Mouse (Mus musculus) heart, embryonic 12.5 days (tissue): ENCODE data around the gene Relb. TPM values are rescaled to one million over a fixed set of nuclear protein-coding genes. Genes with fewer than 3 reads are reported as not detected.
A peak's percentile ranks its signal among the peaks of the same experiment; 100 is the strongest.

Source experiments
- ATAC-seq: fragments of 200-750 bp; cut with Nextera tagmentation; 2 replicates; pipeline ENCODE4 v1.8.0; 2017; ENCODE audit warnings: moderate TSS enrichment, moderate library complexity; ENCODE audit not compliant: insufficient number of reproducible peaks, low FRiP score
- H3K27ac ChIP-seq: fragments of 300-500 bp; sonication (generic); 2 replicates; pipeline ENCODE4 v1.5.1; 2016; ENCODE audit warnings: mild to moderate bottlenecking, moderate library complexity; ENCODE audit not compliant: poor library complexity, severe bottlenecking
- H3K27me3 ChIP-seq: fragments of 300-500 bp; sonication (generic); replicated peaks from 2 replicates; pipeline ENCODE4 v1.6.1; 2016; ENCODE audit warnings: mild to moderate bottlenecking, moderate library complexity
- H3K36me3 ChIP-seq: fragments of 300-500 bp; sonication (generic); 2 replicates; pipeline ENCODE4 v1.6.1; 2016; ENCODE audit warnings: mild to moderate bottlenecking, moderate library complexity
- H3K4me1 ChIP-seq: fragments of 300-500 bp; sonication (generic); replicated peaks from 2 replicates; pipeline ENCODE4 v1.6.1; 2016; ENCODE audit warnings: mild to moderate bottlenecking
- H3K4me2 ChIP-seq: fragments of 300-500 bp; sonication (generic); 2 replicates; pipeline ENCODE4 v1.6.1; 2016; ENCODE audit warnings: mild to moderate bottlenecking, moderate library complexity
- H3K4me3 ChIP-seq: fragments of 300-500 bp; sonication (generic); 2 replicates; pipeline ENCODE4 v1.5.1; 2016; ENCODE audit warnings: mild to moderate bottlenecking
- H3K9ac ChIP-seq: fragments of 300-500 bp; sonication (generic); 2 replicates; pipeline ENCODE4 v1.6.1; 2016; ENCODE audit warnings: mild to moderate bottlenecking, moderate library complexity
- H3K9me3 ChIP-seq: fragments of 300-500 bp; sonication (generic); replicated peaks from 2 replicates; pipeline ENCODE4 v1.6.1; 2016; ENCODE audit warnings: mild to moderate bottlenecking, moderate library complexity
- WGBS: fragments of 180-500 bp; shearing (Covaris S2); methylation state at CpG from one replicate; pipeline ENCODE4 v1.1.7; 2016; 5-methylcytosine and 5-hydroxymethylcytosine counted together
- polyA plus RNA-seq: library from polyadenylated mRNA; unstranded; fragments of >200 nt; fragmentation: Nextera tagmentation; extraction: Ambion mirVana; gene quantifications from 2 replicates; pipeline ENCODE4 v1.2.1, GENCODE M21; 2016

Gene Relb
- polyA plus RNA-seq, result 4.6 and 4.7 TPM in 2 replicates

DNA sequence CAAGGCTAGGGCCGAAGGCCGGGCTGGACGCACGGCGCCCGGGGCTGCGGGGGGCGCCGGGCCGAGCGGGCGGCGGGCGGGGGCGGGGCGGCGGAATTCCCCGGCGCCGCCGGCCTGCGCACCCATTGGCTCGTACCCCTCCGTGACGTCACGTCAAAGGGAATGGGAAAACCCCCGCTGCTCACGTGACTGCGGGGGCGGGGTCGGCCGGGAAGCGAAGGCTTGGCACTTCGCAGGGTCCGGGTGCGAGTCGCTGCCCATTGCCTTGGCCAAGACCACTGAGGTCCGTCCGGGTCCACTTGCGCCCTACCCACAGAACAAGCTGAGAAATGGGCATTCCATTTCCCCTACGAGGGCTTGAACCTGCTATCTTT is at the start of gene Relb:
TSS of gene Relb (minus strand) at position 78 of the 374 bp plus-strand sequence.
- H3K4me2 ChIP-seq, result peak within 1 kb of the TSS; percentile 85
- WGBS, result under 1% methylated on average over 41 of the region's 41 CpGs
- ATAC-seq, result peak; percentile 83

DNA sequence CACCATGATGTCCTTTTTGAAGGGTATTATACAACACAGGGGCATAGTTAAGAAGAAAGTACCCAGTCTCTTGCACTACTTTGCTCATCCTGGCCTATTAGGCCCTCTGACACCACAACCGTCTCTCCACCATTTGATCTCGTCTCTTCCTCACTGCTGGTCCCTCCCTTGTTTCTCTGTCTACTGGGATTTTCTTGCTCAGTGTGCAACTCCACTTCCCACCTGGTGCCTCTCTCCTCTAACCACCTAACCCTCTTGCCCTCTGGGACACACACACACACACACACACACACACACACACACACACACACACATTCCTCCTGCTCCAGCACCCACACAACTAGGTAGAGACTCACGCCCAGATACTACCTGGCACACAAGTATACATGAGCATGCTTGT is 49.7 kb upstream of the Relb start:
- H3K4me1 ChIP-seq, result peaks cover 12% of the 10 kb centered on the region
- no peak overlapping the region for H3K4me3 ChIP-seq
- H3K4me2 ChIP-seq, result no peak overlapping the region
- no peak overlapping the region for H3K27ac ChIP-seq
- no peaks in the 10 kb centered on the region for H3K36me3 ChIP-seq
- H3K9me3 ChIP-seq, result no peaks in the 10 kb centered on the region
- no peaks in the 10 kb centered on the region for H3K27me3 ChIP-seq
- no peak overlapping the region for H3K9ac ChIP-seq
- no peak for ATAC-seq
- 85% methylated on average over 3 of the region's 3 CpGs for WGBS

More for the DNA sequence above, at the start of gene Relb:
- H3K36me3 ChIP-seq, result peaks cover 27% of the 10 kb centered on the region
- no peaks in the 10 kb centered on the region for H3K27me3 ChIP-seq
- no peaks in the 10 kb centered on the region for H3K4me1 ChIP-seq
- peak within 1 kb of the TSS; percentile 58 for H3K4me3 ChIP-seq
- peak within 1 kb of the TSS; percentile 52 for H3K9ac ChIP-seq
- peak within 1 kb of the TSS; percentile 69 for H3K27ac ChIP-seq
- no peaks in the 10 kb centered on the region for H3K9me3 ChIP-seq

DNA sequence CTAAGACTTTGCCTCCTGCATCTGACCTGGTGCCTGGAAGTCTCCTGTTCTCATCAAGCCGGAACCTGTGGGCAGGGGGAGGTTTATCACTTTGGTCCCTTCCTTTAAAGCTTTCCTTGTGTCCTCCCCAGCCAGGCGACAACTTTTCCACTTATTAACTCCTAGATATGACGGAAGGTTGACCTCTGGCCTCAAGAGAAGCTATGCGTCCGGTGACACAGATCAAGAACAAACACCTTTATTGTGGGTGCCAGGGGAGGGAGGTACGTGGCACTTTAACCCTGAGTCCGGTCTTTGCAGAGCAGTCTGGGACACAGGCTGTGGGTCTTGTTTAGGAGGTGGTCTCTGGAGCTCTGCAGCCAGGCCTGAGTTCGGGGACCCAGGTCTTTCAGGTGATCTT is 48.6 kb upstream of the Relb start, which contains the start of gene Apoc2:
TSS of gene Apoc2 (minus strand) at position 70 of the 400 bp plus-strand sequence.
- H3K27ac ChIP-seq, result no peak within 1 kb of the TSS
- no peaks in the 10 kb centered on the region for H3K27me3 ChIP-seq
- H3K4me3 ChIP-seq, result no peak within 1 kb of the TSS
- no peaks in the 10 kb centered on the region for H3K36me3 ChIP-seq
- H3K4me1 ChIP-seq, result peaks cover 7% of the 10 kb centered on the region
- H3K4me2 ChIP-seq, result no peak within 1 kb of the TSS
- no peak within 1 kb of the TSS; the same call in 1 of the 2 replicates for H3K9ac ChIP-seq
- whole genome bisulfite sequencing, result 50% methylated on average over 8 of the region's 8 CpGs
- no peak for ATAC-seq
- H3K9me3 ChIP-seq, result no peaks in the 10 kb centered on the region

DNA sequence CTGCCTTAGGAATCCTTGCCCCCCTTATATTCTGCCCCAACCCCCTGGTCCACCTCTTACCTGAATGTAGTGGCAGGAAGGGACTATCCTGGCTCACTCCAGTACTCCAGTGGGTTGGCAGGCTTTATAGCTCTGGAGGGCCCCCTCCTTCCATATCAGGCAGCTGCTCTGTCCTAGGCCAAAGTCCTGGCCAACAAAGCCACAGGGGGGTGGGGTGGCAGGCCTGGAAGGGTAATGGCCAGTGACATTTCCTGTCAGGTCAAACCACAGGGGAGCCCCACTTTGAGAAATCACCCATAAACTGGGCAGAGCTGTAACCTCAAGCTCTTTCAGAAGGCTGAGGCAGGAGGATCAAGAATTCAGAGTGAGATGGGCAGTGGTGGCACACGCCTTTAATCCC is 47.4 kb upstream of the Relb start:
- WGBS, result 59% methylated on average over 1 of the region's 1 CpGs
- Histone ChIP-seq H3K36me3 (no peaks in the 10 kb centered on the region), H3K4me2 (no peak overlapping the region), H3K27me3 (no peaks in the 10 kb centered on the region), H3K4me3 (no peak overlapping the region), H3K27ac (no peak overlapping the region), H3K9ac (no peak overlapping the region), H3K4me1 (peaks cover 6% of the 10 kb centered on the region), H3K9me3 (no peaks in the 10 kb centered on the region)
- no peak for ATAC-seq

DNA sequence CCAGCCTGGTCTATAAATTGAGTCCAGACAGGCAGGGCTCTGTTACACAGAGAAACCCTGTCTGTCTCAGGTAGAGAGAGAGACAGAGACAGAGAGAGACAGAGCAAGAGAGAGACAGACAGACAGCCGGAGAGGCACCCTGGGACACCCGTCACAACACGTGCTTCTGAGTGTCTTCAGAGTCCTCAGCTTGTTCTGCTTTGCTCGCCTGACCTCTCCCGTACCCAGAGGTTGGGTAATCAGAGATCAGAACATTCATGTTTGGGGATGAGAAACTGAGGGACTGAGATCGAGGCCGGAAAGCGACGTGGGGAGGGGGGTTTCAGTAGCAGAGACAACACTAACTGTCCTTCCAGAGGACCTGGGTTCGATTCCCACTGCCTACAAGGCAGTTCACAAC is 46.6 kb upstream of the Relb start:
- H3K9ac ChIP-seq, result no peak overlapping the region
- no peak overlapping the region for H3K27ac ChIP-seq
- ATAC-seq, result no peak
- H3K9me3 ChIP-seq, result no peaks in the 10 kb centered on the region
- no peak overlapping the region for H3K4me3 ChIP-seq
- H3K36me3 ChIP-seq, result no peaks in the 10 kb centered on the region
- 81% methylated on average over 10 of the region's 10 CpGs for WGBS
- H3K27me3 ChIP-seq, result no peaks in the 10 kb centered on the region
- H3K4me1 ChIP-seq, result no peaks in the 10 kb centered on the region; the same call in 1 of the 2 replicates
- H3K4me2 ChIP-seq, result no peak overlapping the region

DNA sequence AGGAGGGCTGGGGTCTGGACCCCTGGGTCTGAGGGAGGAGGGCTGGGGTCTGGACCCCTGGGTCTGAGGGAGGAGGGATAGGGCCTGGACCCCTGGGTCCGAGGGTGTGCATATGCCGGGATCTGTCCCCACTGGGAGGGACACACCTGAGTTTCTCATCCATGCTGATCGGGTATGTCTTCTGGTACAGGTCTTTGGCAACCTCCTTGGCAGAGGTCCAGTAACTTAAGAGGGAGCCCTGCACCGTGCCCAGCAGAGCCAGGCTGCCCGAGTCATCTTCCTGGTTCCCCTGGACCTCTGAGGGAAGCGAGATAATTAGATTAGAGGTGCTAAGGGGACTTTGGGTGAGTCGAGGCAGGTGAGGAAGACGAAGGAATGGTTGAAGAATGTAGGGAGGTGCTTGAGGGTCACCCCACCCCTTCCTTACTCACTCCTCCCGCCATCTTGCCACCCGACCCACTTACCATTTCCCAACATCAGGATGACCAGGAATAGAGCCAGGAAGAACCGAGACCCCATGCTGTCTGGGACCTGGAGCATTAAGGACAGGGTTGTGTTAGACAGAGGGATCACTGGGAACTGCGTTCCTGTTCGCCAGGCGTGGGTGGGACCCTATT is 44.0 kb upstream of the Relb start:
- WGBS, result 57% methylated on average over 14 of the region's 14 CpGs
- no peak overlapping the region for H3K9ac ChIP-seq
- no peaks in the 10 kb centered on the region for H3K27me3 ChIP-seq

DNA sequence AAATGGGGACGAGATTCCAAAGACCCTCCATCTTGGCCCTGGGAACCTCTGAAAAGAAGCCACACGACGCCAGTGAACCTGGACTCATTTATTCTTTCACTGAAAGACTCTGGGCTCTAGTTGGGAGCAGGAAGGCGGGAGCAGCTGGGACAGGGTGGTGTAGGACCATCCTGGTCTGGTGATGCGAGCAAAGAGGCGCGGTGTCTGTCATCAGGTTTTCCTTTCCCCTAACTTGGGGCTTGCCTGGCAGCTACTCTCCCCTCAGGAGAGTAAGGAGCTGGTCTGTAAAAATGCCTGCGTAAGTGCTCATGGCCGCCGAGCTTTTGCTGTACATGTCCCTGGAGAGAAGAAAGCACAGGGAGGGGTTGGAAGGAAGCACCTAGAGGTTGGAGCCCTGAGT is 42.3 kb upstream of the Relb start:
- H3K9me3 ChIP-seq, result no peaks in the 10 kb centered on the region
- H3K36me3 ChIP-seq, result no peaks in the 10 kb centered on the region
- H3K9ac ChIP-seq, result no peak overlapping the region
- no peaks in the 10 kb centered on the region for H3K27me3 ChIP-seq
- no peak overlapping the region for H3K4me3 ChIP-seq
- no peak overlapping the region for H3K27ac ChIP-seq
- 64% methylated on average over 10 of the region's 10 CpGs for WGBS
- H3K4me1 ChIP-seq, result peaks cover 5% of the 10 kb centered on the region
- ATAC-seq, result no peak
- H3K4me2 ChIP-seq, result no peak overlapping the region

More for the DNA sequence above, 44.0 kb upstream of the Relb start:
- no peaks in the 10 kb centered on the region for H3K9me3 ChIP-seq
- H3K27ac ChIP-seq, result no peak overlapping the region
- peaks cover 5% of the 10 kb centered on the region for H3K4me1 ChIP-seq
- H3K4me3 ChIP-seq, result no peak overlapping the region
- no peaks in the 10 kb centered on the region for H3K36me3 ChIP-seq
- no peak overlapping the region for H3K4me2 ChIP-seq
- no peak for ATAC-seq

DNA sequence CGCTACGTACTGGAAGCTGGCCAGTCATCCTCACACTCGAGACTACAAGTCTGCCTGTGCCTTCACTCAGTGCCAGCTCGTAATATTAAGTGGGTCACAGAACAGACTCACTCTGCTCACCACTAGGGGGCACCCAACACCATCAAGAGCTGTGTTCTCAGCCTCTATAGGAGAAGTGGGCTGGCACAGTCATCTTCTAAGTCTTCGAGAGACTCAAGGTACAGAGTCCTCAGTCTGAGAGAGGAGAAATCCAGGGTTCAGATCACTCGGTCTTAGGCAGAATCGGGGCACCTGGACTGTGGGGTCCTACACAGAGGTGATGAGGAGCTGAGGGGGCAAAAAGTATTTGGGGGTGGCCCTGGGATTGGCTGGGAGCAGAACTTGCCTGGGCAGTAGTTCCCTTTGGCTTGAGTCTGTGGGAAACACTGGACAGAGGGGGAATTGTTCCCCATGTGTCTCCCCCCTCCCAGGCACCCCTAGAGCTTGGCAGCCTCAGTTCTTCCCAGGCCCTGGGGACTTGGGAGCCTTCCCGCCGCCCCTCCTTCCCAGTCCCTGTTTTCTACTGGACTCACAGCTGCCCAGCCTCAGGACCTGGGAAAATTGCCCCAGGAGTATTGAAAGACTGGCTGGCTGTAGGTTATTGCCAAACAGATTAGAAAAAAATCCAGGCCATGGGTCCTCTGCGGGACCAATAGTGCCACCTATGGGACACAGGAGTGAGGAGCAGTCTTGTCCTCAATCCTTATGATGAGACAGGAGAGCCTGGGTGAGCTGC is 39.9 kb upstream of the Relb start:
- Histone ChIP-seq H3K4me3 (0 out of 2 replicates have a peak overlapping the region, but pooled peaks have one; percentile 1), H3K4me1 (peaks cover 11% of the 10 kb centered on the region), H3K9ac (no peak overlapping the region; the same call in 1 of the 2 replicates), H3K4me2 (peak overlapping the region; percentile 51), H3K9me3 (no peaks in the 10 kb centered on the region), H3K27me3 (no peaks in the 10 kb centered on the region), H3K36me3 (no peaks in the 10 kb centered on the region), H3K27ac (peak overlapping the region; percentile 59; the same call in 1 of the 2 replicates)
- ATAC-seq, result peak; percentile 60
- 7% methylated on average over 10 of the region's 10 CpGs for WGBS

DNA sequence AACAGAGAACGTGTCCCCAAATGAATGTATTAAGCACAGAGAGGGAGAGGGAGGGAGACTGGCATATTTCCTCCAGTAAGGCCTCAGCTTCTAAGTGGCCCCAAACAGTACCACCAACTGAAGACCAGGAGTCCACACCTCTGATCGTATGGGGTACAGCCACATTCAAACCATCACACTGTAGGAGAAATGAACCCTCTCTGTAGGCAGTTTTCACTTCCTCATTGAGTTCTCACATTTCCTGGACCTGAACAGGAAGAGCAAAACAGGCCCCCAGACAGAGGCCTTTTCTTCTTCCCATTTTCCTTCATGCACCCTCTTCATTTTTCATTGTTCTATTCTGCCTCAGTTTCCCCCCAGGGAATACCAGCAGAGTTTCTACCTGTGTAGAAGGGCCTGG is 38.2 kb upstream of the Relb start:
- WGBS, result 64% methylated on average over 2 of the region's 2 CpGs
- ATAC-seq, result no peak

DNA sequence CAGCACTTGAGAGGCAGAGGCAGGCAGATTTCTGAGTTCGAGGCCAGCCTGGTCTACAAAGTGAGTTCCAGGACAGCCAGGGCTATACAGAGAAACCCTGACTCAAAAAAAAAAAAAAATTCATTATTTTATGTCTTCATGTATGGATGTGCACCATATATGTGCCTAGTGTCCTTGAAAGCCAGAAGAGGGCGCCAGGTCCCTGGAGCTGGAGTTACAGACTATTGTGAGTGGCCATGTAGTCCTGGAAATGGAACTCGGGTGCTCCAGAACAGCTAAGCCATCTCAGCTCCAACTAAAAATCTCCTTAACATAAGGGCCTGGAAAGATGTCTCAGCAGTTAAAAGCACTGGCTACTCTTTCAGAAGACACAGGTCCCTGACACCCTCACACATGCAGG is 37.5 kb upstream of the Relb start:
- Histone ChIP-seq H3K4me2 (no peak overlapping the region), H3K9ac (no peak overlapping the region), H3K36me3 (peaks cover 7% of the 10 kb centered on the region; the same call in 1 of the 2 replicates), H3K27me3 (no peaks in the 10 kb centered on the region), H3K4me3 (no peak overlapping the region), H3K4me1 (peaks cover 34% of the 10 kb centered on the region), H3K27ac (no peak overlapping the region), H3K9me3 (no peaks in the 10 kb centered on the region)
- no peak for ATAC-seq
- 61% methylated on average over 3 of the region's 3 CpGs for WGBS

More for the DNA sequence above, 38.2 kb upstream of the Relb start:
- H3K4me1 ChIP-seq, result peaks cover 27% of the 10 kb centered on the region
- H3K36me3 ChIP-seq, result peaks cover under 1% of the 10 kb centered on the region; the same call in 1 of the 2 replicates
- no peaks in the 10 kb centered on the region for H3K9me3 ChIP-seq
- no peak overlapping the region for H3K4me2 ChIP-seq
- H3K27ac ChIP-seq, result no peak overlapping the region
- no peaks in the 10 kb centered on the region for H3K27me3 ChIP-seq
- H3K9ac ChIP-seq, result no peak overlapping the region
- H3K4me3 ChIP-seq, result no peak overlapping the region
